Mouse (Mus musculus) skeletal muscle tissue, adult 2 months (tissue): ENCODE results near the gene Snx12.
"Not testable (repeated sequence)": the region's sequence is repeated elsewhere in the genome, so short reads cannot be mapped to it uniquely, and the experiment has no call there.

Source experiments
- DNase-seq: peaks from one replicate; pipeline ENCODE4 v3.0.0-alpha.2; 2012; ENCODE audit warnings: low read depth, low spot score

The Snx12 gene

GRCm38 (mm10) chrX:101131992-101132791, 90.2 kb downstream of the Snx12 start:
- DNase-seq: peak; percentile 2

GRCm38 (mm10) chrX:101131001-101131400, 91.4 kb downstream of the Snx12 start:
- peak; percentile 29 for DNase-seq

- no peak for DNase-seq
These were observed 93.8 kb downstream of the Snx12 start for GRCm38 (mm10) chrX:101128559-101128958.

GRCm38 (mm10) chrX:101126977-101127376, 95.4 kb downstream of the Snx12 start:
- DNase-seq: no peak

GRCm38 (mm10) chrX:101126474-101126955, 95.8 kb downstream of the Snx12 start:
- DNase-seq: peak; percentile 2

GRCm38 (mm10) chrX:101120546-101120945, 101.8 kb downstream of the Snx12 start:
- no peak for DNase-seq

- no peak for DNase-seq
These were observed 136.4 kb downstream of the Snx12 start, which contains the start of gene Slc7a3 for GRCm38 (mm10) chrX:101085920-101086319. TSS of gene Slc7a3 (minus strand) at chrX:101086020.

GRCm38 (mm10) chrX:101085211-101085610, 137.2 kb downstream of the Snx12 start:
- not testable (repeated sequence) for DNase-seq

- DNase-seq: no peak
These were observed 138.2 kb downstream of the Snx12 start for GRCm38 (mm10) chrX:101084192-101084591.

GRCm38 (mm10) chrX:101065245-101065644, 157.1 kb downstream of the Snx12 start:
- no peak for DNase-seq

GRCm38 (mm10) chrX:101063503-101063902, 158.9 kb downstream of the Snx12 start:
- peak; percentile 0 for DNase-seq

GRCm38 (mm10) chrX:101059541-101059940, 162.8 kb downstream of the Snx12 start, which contains the start of gene Tex11:
TSS of gene Tex11 (minus strand) at chrX:101059667.
- no peak for DNase-seq
